Mouse (Mus musculus) retina, postnatal 7 days (tissue): ENCODE data around the gene Prim1.

Experiments
- DNase-seq: peaks from one replicate; pipeline ENCODE4 v3.0.0-alpha.2; 2012; ENCODE audit warnings: low read depth, low spot score

Prim1 gene

DNA sequence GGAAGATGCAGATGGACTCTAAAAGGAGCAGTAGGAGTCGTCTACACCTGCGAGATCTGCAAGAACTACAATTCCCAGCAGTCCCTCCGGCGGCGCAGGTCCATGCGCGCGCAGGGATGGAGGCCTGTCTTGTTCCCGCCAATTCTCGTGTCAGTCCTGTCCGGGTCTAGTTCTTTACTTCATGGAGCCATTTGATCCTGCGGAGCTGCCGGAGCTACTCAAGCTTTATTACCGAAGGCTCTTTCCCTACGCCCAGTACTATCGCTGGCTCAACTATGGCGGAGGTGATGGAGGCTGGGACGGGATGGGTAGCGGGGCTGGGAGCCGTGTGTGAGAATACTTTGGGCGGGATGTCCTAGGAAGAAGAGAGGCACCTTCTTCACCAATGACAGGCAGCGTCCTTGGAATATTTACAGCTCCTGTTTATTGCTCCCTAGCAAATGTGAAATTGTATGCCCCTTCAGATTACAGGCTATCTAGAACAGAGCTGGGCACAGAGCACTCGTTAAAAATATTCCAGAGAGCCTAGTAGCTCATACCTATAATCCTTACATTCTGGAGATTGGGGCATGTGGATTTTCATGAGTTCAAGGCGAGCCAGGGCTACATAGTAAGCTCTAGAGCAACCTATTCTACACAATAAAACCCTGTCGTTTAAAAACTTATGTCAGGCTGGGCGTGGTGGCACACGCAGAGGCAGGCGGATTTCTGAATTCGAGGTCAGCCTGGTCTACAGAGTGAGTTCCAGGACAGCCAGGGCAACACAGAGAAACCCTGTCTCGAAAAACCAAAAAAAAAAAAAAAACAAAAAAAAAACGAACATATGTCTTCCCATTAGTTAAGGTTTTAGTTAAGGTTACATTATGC, at the start of gene Prim1:
Gene Prim1 (plus strand): TSS at position 101 of the 867 bp plus-strand sequence.
- peak; percentile 61 for DNase-seq

GRCm38 (mm10) chr10:127966506-127966905, 48.5 kb upstream of the Prim1 start:
- no peak for DNase-seq

- no peak for DNase-seq
Measured at GRCm38 (mm10) chr10:127969820-127970219, 45.1 kb upstream of the Prim1 start.

DNA sequence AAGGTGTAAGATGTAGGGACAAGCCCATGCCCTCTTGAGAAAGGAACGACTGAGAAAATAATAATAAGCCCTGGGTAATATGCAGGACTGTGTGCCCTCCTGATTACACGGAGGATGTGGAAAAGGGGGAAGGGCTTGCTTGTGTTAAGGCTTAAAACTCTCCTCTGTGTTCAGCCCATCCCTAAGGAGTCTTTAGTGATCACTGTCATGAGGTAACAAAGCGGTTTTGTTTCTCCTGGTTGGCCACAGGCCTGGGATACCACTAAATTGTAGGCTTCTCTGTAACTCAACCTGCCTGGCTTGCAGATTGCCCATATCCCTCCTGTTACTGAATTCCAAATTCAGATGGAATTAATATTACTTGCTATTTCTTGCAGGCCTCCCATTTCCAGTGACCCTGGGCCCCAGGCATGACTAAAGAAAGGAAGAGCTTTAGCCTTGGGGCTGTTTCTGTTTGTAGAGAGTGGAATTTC, 44.6 kb upstream of the Prim1 start:
- no peak for DNase-seq

DNA sequence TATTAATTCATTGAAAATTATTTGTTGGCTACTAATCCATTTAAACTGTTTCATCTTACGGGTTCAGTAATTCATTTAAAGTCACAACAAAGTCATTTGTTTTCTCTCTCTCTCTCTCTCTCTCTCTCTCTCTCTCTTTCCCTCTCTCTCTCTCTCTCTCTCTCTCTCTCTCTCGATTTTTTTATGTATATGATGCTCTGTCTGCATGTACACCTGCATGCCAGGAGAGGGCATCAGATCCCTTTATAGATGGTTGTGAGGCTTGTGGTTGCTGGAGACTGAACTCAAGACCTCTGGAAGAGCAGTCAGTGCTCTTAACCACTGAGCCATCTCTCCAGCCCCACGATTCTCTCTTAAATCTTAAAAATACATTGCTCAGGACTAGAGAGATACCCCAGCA, 43.8 kb upstream of the Prim1 start:
- DNase-seq: no peak

- no peak for DNase-seq
Measured at GRCm38 (mm10) chr10:127974062-127974461, 40.9 kb upstream of the Prim1 start.

- DNase-seq: peak; percentile 29
Measured at GRCm38 (mm10) chr10:127975503-127975902, 39.5 kb upstream of the Prim1 start.

DNA sequence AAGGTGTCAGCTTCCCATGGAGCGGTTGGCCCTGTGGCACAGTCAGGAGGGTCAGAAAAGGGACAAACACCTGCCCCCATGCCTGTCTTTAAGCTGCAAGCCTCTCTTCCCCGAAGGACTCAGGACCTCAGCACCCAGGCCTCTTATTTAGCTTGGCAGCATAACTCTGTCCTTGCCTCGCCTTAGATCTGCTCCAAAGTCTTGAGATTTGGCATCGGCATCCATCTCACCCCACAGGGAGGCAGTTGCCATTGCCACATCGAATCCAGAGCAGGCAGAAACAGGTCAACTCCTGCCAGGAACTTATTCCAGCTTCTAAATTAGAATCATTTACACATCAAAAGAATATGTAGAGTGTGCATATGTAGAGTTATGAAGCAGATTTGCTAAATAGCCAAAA, 30.3 kb upstream of the Prim1 start:
- DNase-seq: no peak

- DNase-seq: no peak
Measured at GRCm38 (mm10) chr10:127985601-127986000, 29.4 kb upstream of the Prim1 start.

DNA sequence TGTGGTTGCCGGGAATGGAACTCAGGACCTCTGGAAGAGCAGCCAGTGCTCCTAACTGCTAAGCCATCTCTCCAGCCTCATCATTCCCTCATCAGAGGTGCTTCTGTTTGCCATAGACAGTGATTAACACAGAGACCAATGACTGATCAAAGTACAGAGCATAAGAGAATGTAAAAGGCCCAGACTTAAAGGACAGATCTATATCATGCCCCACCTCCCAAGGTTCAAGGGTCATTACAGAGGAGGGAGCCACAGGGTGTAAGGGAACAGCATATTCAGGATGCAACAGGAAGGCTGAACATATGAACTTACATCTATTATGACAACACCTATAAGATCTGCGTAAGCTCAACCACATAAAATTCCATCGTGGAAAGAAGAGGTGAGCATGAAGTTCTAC, 18.3 kb upstream of the Prim1 start:
- DNase-seq: no peak

DNA sequence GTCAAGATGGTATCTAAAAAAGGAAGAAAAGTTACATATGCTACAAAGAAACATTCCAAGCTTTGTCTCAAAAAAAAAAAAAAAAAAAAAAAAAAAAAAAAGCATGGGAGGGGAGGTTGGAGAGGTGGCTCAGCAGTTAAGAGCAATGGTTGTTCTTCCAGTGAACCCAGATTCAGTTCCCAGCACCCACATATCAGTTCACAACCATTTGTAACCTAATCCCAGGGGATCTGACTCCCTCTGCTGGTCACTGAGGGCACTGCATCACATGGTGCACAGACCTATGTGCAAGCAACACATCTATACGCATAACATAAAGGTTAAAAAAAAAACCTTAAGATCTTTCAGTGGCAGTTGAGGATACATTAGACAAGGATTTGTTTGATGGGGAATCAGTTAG, 16.7 kb upstream of the Prim1 start:
- no peak for DNase-seq

- no peak for DNase-seq
Measured at GRCm38 (mm10) chr10:128003281-128003801, 11.6 kb upstream of the Prim1 start.

- DNase-seq: no peak
Measured at GRCm38 (mm10) chr10:128004918-128005317, 10.1 kb upstream of the Prim1 start.

DNA sequence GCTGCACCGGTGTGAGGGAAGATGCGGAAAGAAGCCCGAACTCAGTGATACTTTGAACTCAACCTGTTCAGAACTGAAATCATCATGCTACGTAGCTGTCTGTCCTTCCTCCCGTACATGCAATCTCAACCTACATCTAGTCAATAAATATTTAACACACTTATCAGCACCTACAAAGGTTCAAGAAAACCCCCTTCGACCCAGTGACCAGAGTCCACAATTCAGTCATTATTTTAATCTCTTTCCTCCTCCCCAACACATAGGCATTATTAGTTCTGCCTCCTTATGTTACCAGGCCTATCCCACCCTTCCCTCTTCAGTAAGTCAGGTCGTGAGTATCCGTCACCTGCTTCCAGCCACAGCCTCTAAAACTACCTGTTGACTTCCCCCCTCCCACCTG, 9.5 kb upstream of the Prim1 start:
- no peak for DNase-seq

- no peak for DNase-seq
Measured at GRCm38 (mm10) chr10:128007446-128007845, 7.5 kb upstream of the Prim1 start, which contains the start of gene Hsd17b6. Gene Hsd17b6, minus strand, starts transcription at chr10:128007611.

DNA sequence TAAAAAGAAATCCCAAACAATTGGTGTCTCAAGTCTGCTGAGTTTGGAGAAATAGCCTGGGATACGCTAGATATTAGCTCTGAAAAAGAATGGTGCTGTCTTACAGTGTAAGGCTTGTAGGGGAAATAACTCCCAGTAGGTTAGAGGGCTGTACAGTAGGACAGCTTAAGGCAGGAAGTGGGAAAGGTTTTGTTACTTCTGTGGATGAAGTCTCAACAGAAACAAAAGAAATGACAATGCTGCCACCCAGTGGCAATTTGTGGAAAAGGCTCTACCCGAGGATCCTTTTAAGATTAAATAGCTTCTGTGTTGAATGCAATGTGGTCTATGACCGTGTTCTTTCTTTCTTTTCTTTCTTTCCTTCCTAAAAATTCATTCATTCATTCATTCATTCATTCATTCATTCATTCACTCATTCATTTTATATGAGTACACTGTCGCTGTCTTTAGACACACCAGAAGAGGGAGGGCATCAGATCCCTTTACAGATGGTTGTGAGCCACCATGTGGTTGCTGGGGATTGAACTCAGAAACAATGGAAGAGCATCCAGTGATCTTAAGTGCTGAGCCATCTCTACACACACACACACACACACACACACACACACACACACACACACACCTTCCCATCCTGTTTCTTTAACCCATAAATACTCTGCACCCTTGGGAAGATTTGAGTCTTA, 6.6 kb upstream of the Prim1 start:
- DNase-seq: peak; percentile 74

- no peak for DNase-seq
Measured at GRCm38 (mm10) chr10:128009735-128010134, 5.2 kb upstream of the Prim1 start.

GRCm38 (mm10) chr10:128022196-128022595, 7.2 kb downstream of the Prim1 start:
- no peak for DNase-seq

GRCm38 (mm10) chr10:128023496-128023895, 8.5 kb downstream of the Prim1 start:
- DNase-seq: no peak

DNA sequence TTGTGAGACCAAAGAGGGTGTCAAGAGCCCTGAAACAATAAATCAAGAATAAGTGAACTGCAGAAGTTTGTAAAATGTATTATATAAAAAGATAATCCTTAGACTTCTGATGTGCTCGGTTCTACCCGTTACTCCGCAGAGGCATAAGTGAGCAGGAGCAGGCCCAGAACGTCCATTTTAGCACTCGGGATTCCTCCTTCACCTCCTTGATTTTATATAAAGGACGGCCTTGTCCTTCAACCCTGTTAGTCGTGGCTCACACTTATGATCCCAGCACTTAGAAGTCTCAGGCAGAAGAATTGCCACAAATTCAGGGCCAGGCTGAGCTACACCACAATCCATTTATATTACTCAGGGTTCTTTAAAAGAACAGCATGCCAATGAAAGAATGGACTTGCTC, 15.0 kb downstream of the Prim1 start:
- DNase-seq: no peak

DNA sequence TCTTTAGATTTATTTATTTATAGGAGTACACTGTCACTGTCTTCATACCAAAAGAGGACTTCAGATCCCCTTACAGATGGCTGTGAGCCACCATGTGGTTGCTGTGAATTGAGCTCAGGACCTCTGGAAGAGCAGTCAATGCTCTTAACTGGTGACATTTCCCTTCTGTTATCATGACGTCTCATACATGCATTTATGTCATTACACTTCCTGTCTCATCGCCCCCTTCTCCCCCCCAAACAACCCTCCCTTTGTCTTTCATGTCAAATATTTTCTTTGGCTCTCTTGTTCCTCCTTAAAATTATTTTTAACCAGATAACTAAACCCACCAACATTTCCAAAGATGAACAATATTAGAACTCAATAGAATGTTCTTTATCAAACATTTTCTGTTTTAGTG, 15.9 kb downstream of the Prim1 start:
- DNase-seq: no peak

DNA sequence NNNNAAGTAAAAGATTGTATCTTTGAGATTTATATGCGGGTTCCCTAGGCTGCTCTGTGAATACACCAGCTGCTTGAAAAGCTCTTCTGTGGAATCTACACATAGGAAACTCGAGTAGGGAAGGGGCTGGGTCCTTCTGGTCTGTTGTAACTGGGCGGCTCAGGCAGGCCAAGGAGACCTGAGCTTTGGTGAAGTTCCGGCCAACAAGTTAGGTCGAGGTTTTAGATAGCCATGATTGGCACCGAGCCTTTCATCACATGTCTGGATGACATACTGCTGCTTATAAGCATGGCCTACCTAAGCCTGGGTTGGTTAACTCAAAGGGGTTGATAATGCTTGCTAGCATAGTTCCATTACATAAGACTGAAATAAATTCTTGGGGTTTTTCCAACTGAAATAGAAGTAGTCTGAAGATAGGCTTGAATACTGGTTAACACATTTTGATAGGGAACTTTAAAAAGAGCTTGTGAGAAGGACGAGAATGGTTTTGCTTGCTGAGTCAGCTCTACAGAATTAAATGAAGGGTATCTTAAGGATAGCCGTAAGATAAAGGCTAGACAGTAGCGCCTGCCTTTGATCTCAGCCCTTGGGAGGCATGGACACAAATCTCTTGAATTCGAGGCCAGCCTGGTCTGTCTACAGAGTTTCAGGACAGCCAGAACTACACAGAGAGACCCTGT, 21.9 kb downstream of the Prim1 start:
- DNase-seq: no peak
